Mouse (Mus musculus) forebrain, embryonic 11.5 days (tissue): ENCODE measurements around the gene Cd79a. TPM values are rescaled to one million over a fixed set of nuclear protein-coding genes. Genes with fewer than 3 reads are reported as not detected.
"Not testable (repeated sequence)": the region's sequence is repeated elsewhere in the genome, so short reads cannot be mapped to it uniquely, and the experiment has no call there.

Experiments used
- ATAC-seq: fragments of 200-750 bp; cut with Nextera tagmentation; replicated peaks from 2 replicates; pipeline ENCODE4 v1.8.0; 2017; ENCODE audit warnings: moderate TSS enrichment; ENCODE audit not compliant: low FRiP score
- DNase-seq: peaks from one replicate; pipeline ENCODE4 v3.0.0-alpha.2; 2017; ENCODE audit warnings: low spot score
- H3K27ac ChIP-seq: fragments of 300-500 bp; sonication (generic); 2 replicates; pipeline ENCODE4 v1.5.1; 2014; ENCODE audit warnings: low read depth, low read length
- H3K27me3 ChIP-seq: fragments of 300-500 bp; sonication (generic); 2 replicates; pipeline ENCODE4 v1.6.1; 2014; ENCODE audit warnings: mild to moderate bottlenecking, low read length, mixed read lengths; ENCODE audit not compliant: control insufficient read depth, insufficient read depth
- H3K36me3 ChIP-seq: fragments of 300-500 bp; sonication (generic); 2 replicates; pipeline ENCODE4 v1.6.1; 2014; ENCODE audit warnings: mild to moderate bottlenecking, low read length, moderate library complexity, mixed read lengths; ENCODE audit not compliant: control insufficient read depth, insufficient read depth
- H3K4me1 ChIP-seq: fragments of 300-500 bp; sonication (generic); replicated peaks from 2 replicates; pipeline ENCODE4 v1.6.1; 2014; ENCODE audit warnings: low read length, mixed read lengths; ENCODE audit not compliant: control insufficient read depth, insufficient read depth
- H3K4me2 ChIP-seq: fragments of 300-500 bp; sonication (generic); 2 replicates; pipeline ENCODE4 v1.6.1; 2014; ENCODE audit warnings: low read depth, mild to moderate bottlenecking, low read length, moderate library complexity, mixed read lengths; ENCODE audit not compliant: severe bottlenecking
- H3K4me3 ChIP-seq: fragments of 300-500 bp; sonication (generic); 2 replicates; pipeline ENCODE4 v1.5.1; 2014; ENCODE audit warnings: low read depth, low read length
- H3K9ac ChIP-seq: fragments of 300-500 bp; sonication (generic); 2 replicates; pipeline ENCODE4 v1.6.1; 2014; ENCODE audit warnings: low read length
- H3K9me3 ChIP-seq: fragments of 300-500 bp; sonication (generic); 2 replicates; pipeline ENCODE4 v1.6.1; 2016; ENCODE audit warnings: low read length, mixed read lengths; ENCODE audit not compliant: control insufficient read depth
- WGBS: fragments of 180-500 bp; shearing (Covaris S2); extraction: QIAGEN DNeasy Blood & Tissue Kit; methylation state at CpG from one replicate; pipeline ENCODE4 v1.1.7; 2014; 5-methylcytosine and 5-hydroxymethylcytosine counted together
- polyA plus RNA-seq: library from polyadenylated mRNA; unstranded; fragments of >200 nt; fragmentation: Nextera tagmentation; extraction: Ambion mirVana; gene quantifications from 2 replicates; pipeline ENCODE4 v1.2.1, GENCODE M21; 2014

The Cd79a gene
- polyA plus RNA-seq, 1 experiment from 2014 or later, result 0.37 TPM

- H3K27me3 ChIP-seq, result no peaks in the 10 kb centered on the region
- H3K36me3 ChIP-seq, result peaks cover 18% of the 10 kb centered on the region; the same call in 1 of the 2 replicates
- no peak overlapping the region for H3K9ac ChIP-seq
- peak; percentile 85 for DNase-seq
- no peaks in the 10 kb centered on the region for H3K9me3 ChIP-seq
- H3K4me2 ChIP-seq, result no peak overlapping the region
- WGBS, result 28% methylated on average over 10 of the region's 10 CpGs
- H3K4me3 ChIP-seq, result no peak overlapping the region
- peaks cover 14% of the 10 kb centered on the region for H3K4me1 ChIP-seq
- H3K27ac ChIP-seq, result no peak overlapping the region
- ATAC-seq, result peak; percentile 57
These were observed 6.6 kb upstream of the Cd79a start for GRCm38 (mm10) chr7:24890281-24891216.

GRCm38 (mm10) chr7:24891241-24892124 is 5.7 kb upstream of the Cd79a start:
- DNase-seq (no peak), ATAC-seq (no peak)
- Histone ChIP-seq H3K9ac (no peak overlapping the region), H3K9me3 (no peaks in the 10 kb centered on the region), H3K27me3 (no peaks in the 10 kb centered on the region), H3K4me1 (peaks cover 6% of the 10 kb centered on the region; the same call in 1 of the 2 replicates), H3K27ac (no peak overlapping the region), H3K4me2 (no peak overlapping the region), H3K4me3 (no peak overlapping the region), H3K36me3 (peaks cover 13% of the 10 kb centered on the region; the same call in 1 of the 2 replicates)
- WGBS, result 69% methylated on average over 3 of the region's 3 CpGs

GRCm38 (mm10) chr7:24892125-24892583 is 5.0 kb upstream of the Cd79a start:
- H3K4me3 ChIP-seq, result no peak overlapping the region
- no peak for ATAC-seq

GRCm38 (mm10) chr7:24895749-24896148 is 1.4 kb upstream of the Cd79a start:
- H3K9me3 ChIP-seq, ATAC-seq, H3K4me3 ChIP-seq, DNase-seq, H3K27me3 ChIP-seq, H3K36me3 ChIP-seq, H3K9ac ChIP-seq, H3K4me1 ChIP-seq, H3K4me2 ChIP-seq, H3K27ac ChIP-seq: not testable (repeated sequence)
- 98% methylated on average over 2 of the region's 2 CpGs for WGBS

More at GRCm38 (mm10) chr7:24892125-24892583, 5.0 kb upstream of the Cd79a start:
- peaks cover 3% of the 10 kb centered on the region; the same call in 1 of the 2 replicates for H3K4me1 ChIP-seq
- WGBS, result 68% methylated on average over 2 of the region's 2 CpGs
- H3K9ac ChIP-seq, result no peak overlapping the region
- DNase-seq, result no peak
- no peaks in the 10 kb centered on the region for H3K9me3 ChIP-seq
- H3K27ac ChIP-seq, result no peak overlapping the region
- no peaks in the 10 kb centered on the region for H3K27me3 ChIP-seq
- no peak overlapping the region for H3K4me2 ChIP-seq
- peaks cover 13% of the 10 kb centered on the region; the same call in 1 of the 2 replicates for H3K36me3 ChIP-seq

- no peak overlapping the region for H3K4me2 ChIP-seq
These were observed 912 bp upstream of the Cd79a start for GRCm38 (mm10) chr7:24896269-24896668.

GRCm38 (mm10) chr7:24897959-24898358 is 778 bp downstream of the Cd79a start:
- DNase-seq (no peak), ATAC-seq (no peak)
- peaks cover under 1% of the 10 kb centered on the region; the same call in 1 of the 2 replicates for H3K4me1 ChIP-seq
- WGBS, result 78% methylated on average over 5 of the region's 5 CpGs
- H3K36me3 ChIP-seq, result no peaks in the 10 kb centered on the region; the same call in 1 of the 2 replicates
- H3K9ac ChIP-seq, result no peak overlapping the region
- H3K4me3 ChIP-seq, result no peak overlapping the region
- no peak overlapping the region for H3K4me2 ChIP-seq
- H3K27ac ChIP-seq, result no peak overlapping the region
- H3K9me3 ChIP-seq, result no peaks in the 10 kb centered on the region
- H3K27me3 ChIP-seq, result no peaks in the 10 kb centered on the region

More at GRCm38 (mm10) chr7:24896269-24896668, 912 bp upstream of the Cd79a start:
- DNase-seq, result no peak
- Histone ChIP-seq H3K27ac (no peak overlapping the region), H3K4me3 (no peak overlapping the region), H3K27me3 (no peaks in the 10 kb centered on the region), H3K4me1 (no peaks in the 10 kb centered on the region), H3K36me3 (no peaks in the 10 kb centered on the region; the same call in 1 of the 2 replicates), H3K9ac (no peak overlapping the region), H3K9me3 (no peaks in the 10 kb centered on the region)
- no peak for ATAC-seq
- WGBS, result 88% methylated on average over 8 of the region's 8 CpGs

- peaks cover 5% of the 10 kb centered on the region; the same call in 1 of the 2 replicates for H3K4me1 ChIP-seq
- no peak overlapping the region for H3K9ac ChIP-seq
- no peaks in the 10 kb centered on the region for H3K9me3 ChIP-seq
- 87% methylated on average over 6 of the region's 6 CpGs for WGBS
- H3K4me3 ChIP-seq, result no peak overlapping the region
- DNase-seq (no peak), ATAC-seq (no peak)
- no peaks in the 10 kb centered on the region for H3K27me3 ChIP-seq
- H3K4me2 ChIP-seq, result no peak overlapping the region
- no peaks in the 10 kb centered on the region for H3K36me3 ChIP-seq
- no peak overlapping the region for H3K27ac ChIP-seq
These were observed 3.9 kb downstream of the Cd79a start for GRCm38 (mm10) chr7:24901114-24901513.

- H3K27me3 ChIP-seq, result no peaks in the 10 kb centered on the region
- ATAC-seq, result no peak
- peaks cover 5% of the 10 kb centered on the region; the same call in 1 of the 2 replicates for H3K4me1 ChIP-seq
- H3K9ac ChIP-seq, result no peak overlapping the region
- DNase-seq, result no peak
- H3K36me3 ChIP-seq, result no peaks in the 10 kb centered on the region
- H3K9me3 ChIP-seq, result no peaks in the 10 kb centered on the region
- H3K4me2 ChIP-seq, result no peak overlapping the region
- H3K27ac ChIP-seq, result no peak overlapping the region
- H3K4me3 ChIP-seq, result no peak overlapping the region
- WGBS, result 91% methylated on average over 1 of the region's 1 CpGs
These were observed 4.7 kb downstream of the Cd79a start for GRCm38 (mm10) chr7:24901842-24902241.
